Mouse (Mus musculus) kidney, adult 8-10 months (tissue): ENCODE measurements around the gene Cep112.
"Not testable (repeated sequence)": the region's sequence is repeated elsewhere in the genome, so short reads cannot be mapped to it uniquely, and the experiment has no call there.

Source experiments
- DNase-seq, 2 experiments: peaks; one replicate each; pipeline ENCODE4 v3.0.0; 2022

Cep112 gene

DNA sequence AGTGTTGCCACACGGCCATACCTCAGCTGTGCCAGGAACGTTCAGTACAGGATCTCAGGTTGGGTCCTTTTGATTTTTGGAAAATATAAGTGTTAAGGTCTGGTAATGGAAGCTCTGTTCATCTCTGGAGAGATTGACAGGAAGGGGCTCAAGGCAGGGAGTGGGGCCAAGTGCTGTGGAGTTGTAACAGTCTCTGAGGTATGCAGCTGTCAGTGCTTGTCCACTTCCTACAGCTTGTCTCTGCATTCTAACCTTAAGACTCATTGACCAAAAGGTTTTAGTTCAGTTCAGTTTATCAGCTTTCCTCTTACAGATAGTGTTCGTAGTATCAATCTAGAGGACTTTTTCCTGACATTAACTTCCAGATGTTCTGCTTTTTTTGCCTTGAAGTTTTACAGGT, 384.6 kb downstream of the Cep112 start:
- no peak for DNase-seq

GRCm38 (mm10) chr11:108821771-108822170, 396.8 kb downstream of the Cep112 start:
- no peak for DNase-seq

- no peak for DNase-seq
Measured at GRCm38 (mm10) chr11:108822257-108822656, 397.3 kb downstream of the Cep112 start.

DNA sequence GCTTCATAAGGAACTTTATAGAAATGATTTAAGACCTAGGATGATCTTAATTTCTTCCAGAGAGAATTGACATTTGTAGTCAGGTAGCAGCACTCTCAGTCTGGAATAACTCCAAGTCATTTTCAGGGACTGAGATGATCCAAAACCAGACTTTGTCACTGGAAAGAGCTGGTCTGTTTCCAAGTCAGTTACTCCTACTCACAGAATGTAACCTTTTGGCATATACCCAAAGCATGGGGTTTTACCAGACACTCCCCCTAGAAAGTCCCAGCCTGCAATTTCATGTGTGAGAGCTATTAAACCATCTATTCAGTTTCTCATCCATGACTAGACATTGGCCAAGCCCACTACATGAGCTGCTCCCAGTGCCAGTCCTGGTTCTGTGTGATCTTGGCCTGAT, 402.3 kb downstream of the Cep112 start:
- no peak for DNase-seq

DNA sequence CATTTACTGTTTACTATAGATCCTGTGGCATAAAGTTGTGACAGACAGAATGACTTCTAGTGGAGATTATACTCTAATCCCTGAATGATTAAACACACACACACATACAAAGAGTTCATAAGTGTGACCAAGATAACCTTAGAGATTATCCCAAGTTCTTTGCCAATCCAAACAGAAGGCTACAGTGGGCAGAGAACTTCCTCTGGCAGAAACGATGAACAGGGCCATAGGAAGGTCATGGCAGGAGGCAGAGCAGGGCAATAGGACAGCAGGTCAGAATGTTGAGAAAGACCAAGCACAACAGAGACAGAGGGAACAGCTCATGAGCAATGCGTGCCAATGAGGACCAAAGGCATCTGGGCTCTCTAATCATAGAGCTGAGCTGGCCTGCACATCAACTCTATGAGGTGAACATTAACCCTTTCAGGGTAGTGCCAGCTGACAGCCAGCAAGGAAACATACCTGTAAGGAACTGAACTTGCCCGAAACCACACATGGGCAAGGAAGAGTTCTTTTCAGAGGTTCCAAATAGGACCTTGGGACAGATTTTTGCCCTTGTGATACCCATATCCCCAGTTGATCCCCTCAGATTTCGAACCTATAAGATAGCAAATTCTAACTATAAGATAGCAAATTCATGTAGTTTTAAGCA, 403.5 kb downstream of the Cep112 start:
- DNase-seq, result no peak

DNA sequence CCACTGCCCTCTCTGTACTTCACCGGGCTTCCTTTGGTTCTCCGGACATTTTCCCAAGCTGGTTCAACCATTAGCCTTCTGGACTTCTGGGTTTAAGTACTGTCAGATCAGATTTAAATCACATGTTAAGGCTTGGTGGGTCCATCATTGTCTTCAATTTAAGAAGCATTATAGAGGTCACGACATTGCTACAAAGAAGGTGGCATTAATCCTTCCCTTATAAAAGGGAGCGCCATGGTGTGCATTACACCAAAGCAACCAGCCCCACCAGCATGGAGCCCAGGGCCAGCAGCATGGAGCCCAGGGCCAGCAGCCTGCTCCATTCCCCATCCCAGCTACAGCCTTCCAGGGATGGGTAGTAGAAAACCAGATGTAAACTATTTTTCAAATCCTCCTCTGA, 411.7 kb downstream of the Cep112 start:
- DNase-seq, result no peak

DNA sequence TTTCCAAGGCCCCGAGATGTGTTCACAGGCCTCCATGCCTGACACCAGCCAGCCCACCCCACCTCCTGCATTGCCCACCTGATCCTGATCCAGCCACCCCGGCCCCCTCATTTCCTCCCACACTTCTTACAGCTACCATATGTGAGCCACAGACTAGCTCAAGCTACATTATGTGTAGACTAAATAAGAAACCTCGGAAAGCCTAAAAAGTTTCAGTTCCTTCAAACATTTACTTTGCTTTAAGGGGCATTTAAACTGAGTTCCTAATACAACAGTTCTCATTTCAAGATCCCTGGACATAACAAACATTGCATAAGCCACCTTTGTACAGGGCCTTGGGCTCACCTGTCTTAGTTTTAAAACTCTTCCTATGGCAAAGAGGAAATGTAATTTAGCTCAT, 415.2 kb downstream of the Cep112 start:
- DNase-seq, result no peak

DNA sequence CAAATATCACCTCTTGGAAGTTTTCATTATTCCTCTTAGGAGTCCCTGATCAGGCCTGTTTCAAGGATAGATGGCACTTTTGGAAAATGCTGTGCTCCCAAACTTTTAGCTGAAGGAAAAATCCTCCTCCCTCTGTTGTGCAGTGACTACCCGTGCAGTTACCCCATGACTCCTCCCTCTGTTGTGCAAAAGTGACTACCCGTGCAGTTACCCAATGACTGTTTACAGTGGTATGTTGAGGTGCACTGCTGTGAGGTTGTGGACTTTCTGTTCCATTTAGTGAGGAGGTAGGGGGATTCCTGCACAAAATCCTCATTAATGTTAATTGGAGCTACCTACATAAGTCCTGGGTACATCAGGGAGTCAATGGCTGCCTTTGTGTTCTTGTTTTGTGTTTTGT, 417.8 kb downstream of the Cep112 start:
- no peak for DNase-seq

DNA sequence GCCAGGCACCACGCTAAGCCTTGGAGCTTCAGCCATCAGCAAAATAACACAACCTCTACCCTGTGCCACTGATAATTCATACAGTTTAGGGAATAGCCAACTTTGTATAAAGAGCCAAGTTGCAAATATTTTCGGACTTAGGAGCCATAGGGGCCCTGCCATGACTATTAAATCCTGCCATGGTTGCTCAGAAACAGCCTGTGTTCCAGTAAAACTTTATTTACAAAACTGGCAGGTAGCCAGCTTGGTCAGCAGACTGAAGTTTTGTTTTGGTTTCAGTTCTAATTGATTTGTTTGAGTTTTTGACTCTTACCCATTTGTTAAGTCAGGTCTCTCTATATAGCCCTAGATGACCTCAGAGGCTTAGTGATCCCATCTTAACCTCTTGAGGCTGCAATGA, 421.0 kb downstream of the Cep112 start:
- DNase-seq, result no peak

DNA sequence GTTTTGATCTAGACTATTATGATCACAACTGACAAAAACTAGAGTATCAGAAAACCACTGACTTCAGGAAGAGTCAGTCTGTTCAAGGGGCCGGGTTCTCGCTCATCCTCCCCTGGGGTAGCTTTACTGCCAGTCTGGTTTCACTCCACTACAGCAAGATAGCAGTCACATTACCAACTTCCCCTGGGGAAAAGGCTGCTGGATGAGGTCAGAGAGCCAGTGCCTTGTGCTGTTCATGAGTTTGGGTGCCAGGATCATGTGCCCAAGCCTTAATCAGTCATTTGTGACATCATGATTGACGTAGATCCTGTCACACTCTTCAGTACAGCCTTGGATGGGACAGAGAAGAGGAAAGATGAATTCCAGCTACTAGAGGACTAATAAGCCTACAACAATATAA, 421.5 kb downstream of the Cep112 start:
- no peak for DNase-seq

DNA sequence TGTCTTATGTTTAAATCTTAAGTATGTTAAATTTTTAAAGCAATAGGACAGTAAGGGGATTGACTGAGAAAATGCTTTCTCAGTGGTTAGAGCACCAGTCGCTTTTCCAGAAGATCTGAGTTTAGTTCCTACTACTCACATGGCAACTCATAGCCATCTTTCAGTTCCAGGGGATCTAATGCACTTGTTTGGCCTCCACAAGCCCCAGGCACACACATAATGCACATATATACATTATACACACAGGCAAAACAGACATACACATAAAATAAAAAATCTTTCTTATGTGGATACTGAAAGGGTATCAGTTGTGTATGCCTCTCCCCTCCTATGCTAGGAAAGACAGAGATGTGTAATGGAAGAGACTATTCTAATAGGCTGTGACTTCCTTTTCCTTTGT, 426.8 kb downstream of the Cep112 start:
- no peak for DNase-seq

DNA sequence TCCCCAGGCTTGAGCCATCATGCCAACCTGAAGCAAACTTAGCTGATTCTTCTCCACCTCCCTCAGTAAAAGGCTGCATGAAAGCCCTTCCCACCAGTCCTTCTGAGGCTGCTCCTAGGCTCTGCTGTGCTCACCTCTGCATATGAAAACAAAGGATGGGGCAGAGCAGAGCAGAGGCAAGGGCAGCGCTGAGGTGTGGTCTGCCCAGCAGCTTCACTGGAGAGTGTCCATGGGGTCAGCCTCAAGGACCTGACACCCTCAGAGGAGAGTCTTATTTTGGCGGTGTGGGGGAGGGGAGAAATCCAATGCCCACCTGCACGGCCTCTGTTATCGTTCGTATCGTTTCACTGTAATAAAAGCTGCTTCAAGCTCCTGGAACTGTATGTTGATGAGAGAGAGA, 432.3 kb downstream of the Cep112 start:
- DNase-seq, result no peak

- DNase-seq, result no peak
Measured at GRCm38 (mm10) chr11:108857678-108858338, 432.8 kb downstream of the Cep112 start.

DNA sequence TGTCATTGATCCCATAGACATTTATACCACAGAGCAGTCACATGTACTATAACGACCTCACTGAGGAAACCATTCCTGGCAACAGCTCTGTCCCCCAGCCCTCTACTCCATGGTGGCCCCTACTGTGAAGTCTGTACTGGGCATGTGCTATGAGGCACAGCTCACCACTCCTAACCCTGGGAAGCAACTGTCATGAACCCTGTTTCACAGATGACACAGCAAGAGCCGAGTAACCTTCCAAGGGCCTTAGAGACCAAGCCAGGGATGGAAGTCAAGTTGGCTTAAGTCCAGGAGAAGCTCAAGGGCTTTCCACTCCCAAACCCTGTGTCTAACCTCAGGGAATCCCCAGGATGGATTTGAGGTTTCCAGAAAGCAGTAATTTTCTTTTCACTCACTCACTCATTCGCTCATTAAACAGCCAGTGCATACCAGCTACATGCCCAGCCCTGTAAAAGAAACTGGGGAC, 433.4 kb downstream of the Cep112 start:
- DNase-seq, result no peak

DNA sequence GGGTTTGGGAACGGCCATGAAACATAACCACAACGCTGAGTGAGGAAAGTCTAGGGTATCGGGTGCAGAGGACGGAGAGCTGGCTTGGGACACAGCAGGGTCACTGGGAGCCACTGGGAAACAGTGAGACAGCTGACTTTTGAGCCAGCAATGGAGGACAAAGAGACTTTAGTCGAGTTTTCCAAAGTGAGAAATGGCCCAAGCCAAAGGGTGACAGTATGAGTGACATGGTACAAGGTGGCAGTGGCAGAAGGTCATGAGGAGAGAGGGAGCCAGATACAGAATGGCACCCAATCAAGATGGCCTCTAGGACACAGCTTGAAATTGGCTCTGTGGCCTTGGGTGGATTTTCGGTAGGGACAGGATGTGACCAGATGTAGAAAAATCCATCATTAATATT, 433.9 kb downstream of the Cep112 start:
- no peak for DNase-seq

GRCm38 (mm10) chr11:108862360-108862759, 437.4 kb downstream of the Cep112 start:
- DNase-seq, result no peak

GRCm38 (mm10) chr11:108865746-108866145, 440.8 kb downstream of the Cep112 start:
- no peak for DNase-seq

DNA sequence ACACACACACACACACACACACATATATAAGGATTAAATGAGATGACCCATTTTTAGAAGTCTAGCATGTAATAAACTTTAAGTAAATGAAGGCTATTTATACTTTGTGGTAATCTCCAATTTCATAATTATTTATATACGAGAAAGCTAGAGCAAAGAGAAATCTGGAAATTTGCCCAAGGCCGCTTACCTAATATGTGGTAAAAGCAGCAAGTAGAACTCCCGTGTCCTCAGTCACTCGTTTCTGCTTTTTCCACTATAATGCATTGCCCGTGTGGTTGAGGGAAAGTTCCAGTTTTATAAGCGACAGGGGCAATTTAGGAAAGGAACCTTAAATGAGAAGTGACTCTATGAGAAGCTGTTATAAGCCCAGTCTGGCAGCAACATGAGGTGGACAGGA, 442.5 kb downstream of the Cep112 start:
- no peak for DNase-seq

- not testable (repeated sequence) for DNase-seq
Measured at GRCm38 (mm10) chr11:108871284-108871683, 446.3 kb downstream of the Cep112 start.

- DNase-seq, result no peak
Measured at GRCm38 (mm10) chr11:108871748-108872147, 446.8 kb downstream of the Cep112 start.

DNA sequence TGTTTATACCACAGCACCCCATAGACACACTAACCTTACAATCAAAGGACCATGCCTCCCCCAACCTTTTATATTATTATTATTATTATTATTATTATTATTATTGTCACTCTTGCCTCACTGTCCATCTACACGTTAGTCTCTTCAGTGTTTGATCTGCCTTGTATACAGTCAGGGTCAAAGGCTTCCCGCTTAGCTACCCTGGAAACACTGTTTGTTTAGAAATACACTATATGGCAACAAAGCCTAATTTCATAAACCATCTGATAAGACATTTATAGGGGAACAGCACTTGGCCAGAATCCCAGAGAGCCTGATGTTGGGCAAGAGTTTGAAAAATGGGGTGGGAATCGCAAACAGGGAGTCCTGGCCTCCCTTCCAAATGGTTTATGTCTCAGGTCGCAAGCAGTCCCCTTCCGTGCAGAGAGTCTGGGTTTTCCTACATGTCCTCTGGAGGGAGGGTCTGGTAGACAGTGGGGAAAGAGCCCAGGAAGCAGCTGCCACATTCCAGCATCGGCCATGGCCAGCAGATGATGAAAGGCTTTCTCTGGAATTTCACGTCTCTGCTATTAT, 451.7 kb downstream of the Cep112 start:
- no peak for DNase-seq

- DNase-seq, result no peak
Measured at GRCm38 (mm10) chr11:108877520-108877919, 452.5 kb downstream of the Cep112 start.

GRCm38 (mm10) chr11:108880546-108880945, 455.6 kb downstream of the Cep112 start:
- no peak for DNase-seq

DNA sequence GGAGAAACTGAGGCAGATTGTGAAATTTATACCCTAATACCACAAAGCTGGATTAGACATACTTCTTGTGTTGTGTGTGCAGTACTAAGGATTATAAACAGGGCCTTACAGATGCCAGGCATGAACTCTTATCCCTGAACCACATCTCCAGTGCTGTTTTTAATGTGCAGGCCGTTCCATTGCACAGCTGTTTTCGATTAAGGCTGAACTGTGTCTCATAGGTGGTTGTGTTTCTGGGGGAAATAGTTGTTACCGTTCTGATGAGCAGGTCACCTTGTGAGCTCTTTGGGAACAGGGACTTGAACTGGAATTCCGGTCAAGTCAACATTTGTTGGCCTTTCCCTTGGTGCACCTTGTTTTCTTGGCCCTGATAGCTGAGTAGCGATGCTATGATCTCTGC, 456.7 kb downstream of the Cep112 start:
- no peak for DNase-seq
